Mouse (Mus musculus) MEL (cell line): ENCODE measurements around the gene Drg1.

ENCODE experiments used
- CTCF ChIP-seq, 3 experiments: IDR thresholded peaks in 2 of 3; conservative IDR thresholded peaks in 1 of 3; 2 replicates each; pipeline ENCODE4 v1.5.1; 2011 to 2012; ENCODE audit warnings: low read length in 3 of 3, low read depth in 2 of 3, mild to moderate bottlenecking in 2 of 3, improper control_type of control experiment in 1 of 3, inconsistent platforms in 1 of 3, mixed read lengths in 1 of 3, moderate library complexity in 1 of 3; ENCODE audit not compliant: control insufficient read depth in 1 of 3, insufficient read depth in 1 of 3, poor library complexity in 1 of 3, severe bottlenecking in 1 of 3
- EP300 ChIP-seq, 2 experiments: IDR thresholded peaks; 2 replicates each; pipeline ENCODE4 v1.6.1; 2011; ENCODE audit warnings: improper control_type of control experiment in 2 of 2, low read length in 2 of 2, low read depth in 1 of 2, mild to moderate bottlenecking in 1 of 2
- HCFC1 ChIP-seq: IDR thresholded peaks from 2 replicates; pipeline ENCODE4 v1.6.1; 2012; ENCODE audit warnings: low read depth, mild to moderate bottlenecking, inconsistent platforms, low read length, improper control_type of control experiment, moderate library complexity
- MAX ChIP-seq: IDR thresholded peaks from 2 replicates; pipeline ENCODE4 v1.6.1; 2011; ENCODE audit warnings: low read length, improper control_type of control experiment
- MAZ ChIP-seq: IDR thresholded peaks from 2 replicates; pipeline ENCODE4 v1.6.1; 2012; ENCODE audit warnings: low read depth, mild to moderate bottlenecking, inconsistent platforms, low read length, improper control_type of control experiment
- MYC ChIP-seq: IDR thresholded peaks from 2 replicates; pipeline ENCODE4 v1.6.1; 2011; ENCODE audit warnings: low read depth, mild to moderate bottlenecking, low read length, improper control_type of control experiment, moderate library complexity
- POLR2A ChIP-seq, 2 experiments: IDR thresholded peaks; 2 replicates each; pipeline ENCODE4 v1.6.1; 2011 to 2012; ENCODE audit warnings: low read length in 2 of 2, mild to moderate bottlenecking in 2 of 2, control low read depth in 1 of 2, improper control_type of control experiment in 1 of 2, low read depth in 1 of 2, moderate library complexity in 1 of 2; ENCODE audit not compliant: control insufficient read depth in 1 of 2, insufficient read depth in 1 of 2, poor library complexity in 1 of 2
- POLR2AphosphoS2 ChIP-seq: IDR thresholded peaks from 2 replicates; pipeline ENCODE4 v1.6.1; 2011; ENCODE audit warnings: low read length, improper control_type of control experiment
- SIN3A ChIP-seq: IDR thresholded peaks from 2 replicates; pipeline ENCODE4 v1.6.1; 2012; ENCODE audit warnings: low read length, improper control_type of control experiment, inconsistent platforms
- TBP ChIP-seq: IDR thresholded peaks from 2 replicates; pipeline ENCODE4 v1.8.0; 2011; ENCODE audit warnings: low read depth, low read length, improper control_type of control experiment
- USF1 ChIP-seq: IDR thresholded peaks from 2 replicates; pipeline ENCODE4 v1.6.1; 2014; ENCODE audit warnings: low read depth, mild to moderate bottlenecking, inconsistent platforms, low read length, improper control_type of control experiment, moderate library complexity
- USF2 ChIP-seq, 2 experiments: IDR thresholded peaks; 2 replicates each; pipeline ENCODE4 v1.6.1; 2011 to 2012; ENCODE audit warnings: improper control_type of control experiment in 2 of 2, low read length in 2 of 2, borderline replicate concordance in 1 of 2, inconsistent platforms in 1 of 2, low read depth in 1 of 2, mild to moderate bottlenecking in 1 of 2; ENCODE audit not compliant: insufficient read depth in 1 of 2
- ZMIZ1 ChIP-seq: IDR thresholded peaks from 2 replicates; pipeline ENCODE4 v1.6.1; 2012; ENCODE audit warnings: low read depth, mild to moderate bottlenecking, inconsistent platforms, low read length, improper control_type of control experiment, moderate library complexity
- ZNF384 ChIP-seq: IDR thresholded peaks from 2 replicates; pipeline ENCODE4 v1.6.1; 2012; ENCODE audit warnings: low read depth, mild to moderate bottlenecking, inconsistent platforms, low read length, improper control_type of control experiment

DNA sequence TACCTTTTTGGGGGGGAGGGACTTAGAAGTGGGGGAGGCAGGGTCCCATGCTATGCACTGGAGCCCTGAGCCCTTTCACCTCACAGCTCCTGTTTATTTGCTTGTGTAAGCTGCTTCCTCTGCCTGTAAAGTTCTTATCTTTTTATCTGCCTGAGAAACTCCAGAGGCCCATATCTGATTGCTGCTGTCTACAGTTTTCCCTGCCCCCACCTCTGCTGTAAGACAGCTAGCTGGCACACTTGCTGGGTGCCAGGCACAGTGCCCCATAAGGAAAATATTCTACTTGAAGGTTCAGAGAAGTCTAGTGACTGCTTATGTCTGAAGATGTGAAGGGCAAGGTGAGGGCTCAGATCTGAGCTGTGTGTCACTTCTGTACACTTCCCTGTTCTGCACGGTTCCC, 47.1 kb upstream of the Drg1 start:
- peak; percentile 34 for TF ChIP-seq SIN3A
- no peak for TF ChIP-seq ZMIZ1
- peak; percentile 70 to 79 for TF ChIP-seq EP300 (IDR thresholded peaks at IDR 0.05; ENCODE audit: low read depth in 1 of 2, low read length in 2 of 2)
- TF ChIP-seq HCFC1: peak; percentile 29; the same call in 1 of the 2 replicates
- TF ChIP-seq CTCF (IDR thresholded peaks at IDR 0.05 in 2 of 3, conservative IDR thresholded peaks at IDR 0.05 in 1 of 3; ENCODE audit: control insufficient read depth in 1 of 3, insufficient read depth in 1 of 3, low read depth in 2 of 3, low read length in 3 of 3, poor library complexity in 1 of 3, severe bottlenecking in 1 of 3): no peak
- TF ChIP-seq MAZ: no peak
- TF ChIP-seq POLR2AphosphoS2: no peak
- no peak for TF ChIP-seq USF1
- no peak for TF ChIP-seq POLR2A (IDR thresholded peaks at IDR 0.05; ENCODE audit: control insufficient read depth in 1 of 2, insufficient read depth in 1 of 2, low read depth in 1 of 2, low read length in 2 of 2, poor library complexity in 1 of 2)
- no peak for TF ChIP-seq TBP
- no peak for TF ChIP-seq MAX
- no peak for TF ChIP-seq USF2 (IDR thresholded peaks at IDR 0.05; ENCODE audit: borderline replicate concordance in 1 of 2, insufficient read depth in 1 of 2, low read depth in 1 of 2, low read length in 2 of 2)
- TF ChIP-seq ZNF384: no peak
- TF ChIP-seq MYC: no peak
